Mouse (Mus musculus) T-helper 17 cell (primary cell): Measurements from ENCODE around the gene Tpo.

Experiments
- in situ Hi-C, 2 experiments: fragments of 300-600 bp; cut with MboI, MseI; formaldehyde crosslinking; loops; 1 replicate in 1 of 2; 2 replicates in 1 of 2; pipeline ENCODE4 v1.15.1; 2025; ENCODE audit warnings: high pct_unique_total_duplicates in 2 of 2

Gene Tpo

DNA sequence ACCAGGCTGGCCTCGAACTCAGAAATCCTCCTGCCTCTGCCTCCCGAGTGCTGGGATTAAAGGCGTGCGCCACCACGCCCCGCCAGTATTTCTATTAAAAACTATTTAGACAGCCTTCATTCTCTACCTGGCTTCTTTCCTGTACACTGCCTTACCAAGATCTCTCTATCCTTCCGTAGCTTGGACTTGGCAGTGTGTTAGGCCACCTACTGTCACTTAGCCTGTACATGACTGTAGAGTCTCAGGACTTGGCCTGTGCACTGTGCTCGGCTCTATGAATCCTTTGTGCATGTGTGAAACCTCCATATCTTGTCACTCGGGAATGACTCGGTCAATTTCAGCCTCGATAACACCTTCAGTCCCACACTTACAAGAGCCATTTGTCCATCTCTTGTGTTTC, 55.4 kb downstream of the Tpo start:
- in situ Hi-C loops = no loop called here

DNA sequence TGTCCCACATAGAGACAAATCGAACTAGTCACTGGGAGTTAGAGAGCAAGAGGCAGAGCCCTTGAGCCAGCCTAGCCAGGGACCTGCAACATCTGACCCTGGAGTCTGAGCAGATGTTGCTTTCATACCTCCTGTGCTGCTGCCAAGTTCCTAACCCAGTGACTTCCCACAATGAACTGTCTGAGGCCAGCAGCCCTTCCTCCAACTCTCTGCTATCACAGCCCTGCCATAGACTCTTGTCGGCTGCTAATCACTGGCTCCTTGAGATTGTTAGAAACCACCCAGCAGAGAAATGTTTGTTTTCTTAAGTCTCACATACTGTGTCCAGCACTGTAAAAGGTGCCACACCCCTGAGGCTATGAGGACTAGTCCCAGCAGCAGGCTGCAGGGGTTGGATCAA, 56.1 kb downstream of the Tpo start:
- in situ Hi-C loops = no loop called here

GRCm38 (mm10) chr12:30069321-30069720, 63.1 kb downstream of the Tpo start:
- in situ Hi-C loops = no loop called here

DNA sequence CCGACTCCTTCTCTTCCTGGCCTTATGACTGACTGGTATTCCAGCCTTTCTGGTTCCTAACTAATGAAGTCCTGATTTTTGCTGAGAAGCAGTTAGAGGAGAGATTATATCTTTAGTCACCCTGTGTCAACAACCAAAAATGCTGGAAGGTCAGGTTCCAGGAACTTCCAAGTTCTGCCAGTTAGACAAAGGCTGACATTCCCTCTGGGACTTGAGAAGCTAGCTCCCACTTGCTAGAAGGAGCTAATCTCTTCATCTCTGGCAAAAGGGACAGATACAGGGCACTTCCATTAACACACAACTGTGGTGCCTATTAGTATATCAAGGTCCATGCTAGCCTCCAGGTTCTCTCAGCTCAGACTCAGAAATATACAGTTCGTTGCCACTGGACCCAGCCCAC, 64.6 kb downstream of the Tpo start:
- in situ Hi-C loops = no loop called here

- in situ Hi-C loops = loop anchor here in 1 of 2 experiments (5.0 kb wide), 1 partner anchor 510 kb away; no protein-coding TSS in a partner anchor
Observed at GRCm38 (mm10) chr12:30062118-30062505, 70.3 kb downstream of the Tpo start.

DNA sequence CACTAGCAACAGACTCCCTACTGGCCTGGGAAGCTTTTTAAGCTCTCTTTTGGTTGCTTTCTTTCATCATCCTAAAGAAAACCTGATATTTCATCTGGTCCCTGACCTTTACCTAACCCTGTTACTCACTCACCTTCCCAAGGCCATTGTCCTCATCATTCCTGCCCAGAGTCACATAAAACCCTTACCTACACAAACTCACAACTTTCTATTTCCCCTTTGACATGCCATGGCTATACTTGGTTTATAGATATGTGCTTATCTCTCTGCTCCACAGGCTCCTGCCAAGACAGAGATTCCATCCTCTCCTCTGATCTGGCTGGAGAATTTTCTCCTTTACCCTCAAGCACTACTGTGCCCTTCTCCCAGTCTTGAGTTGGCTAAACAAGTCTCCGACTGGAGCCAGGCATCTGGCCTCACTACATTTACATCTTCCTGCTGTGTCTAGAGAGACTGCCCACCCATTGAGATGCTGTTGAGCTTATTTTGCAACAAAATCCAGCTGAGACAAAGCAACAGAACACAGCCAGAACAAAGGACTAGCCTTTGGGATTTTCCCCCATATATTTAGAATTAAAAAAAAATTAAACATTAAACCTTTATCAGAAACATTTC, 70.8 kb downstream of the Tpo start:
- in situ Hi-C loops = loop anchor here in 1 of 2 experiments (5.0 kb wide), 1 partner anchor 511 kb away; no protein-coding TSS in a partner anchor

GRCm38 (mm10) chr12:30058044-30058443, 74.4 kb downstream of the Tpo start:
- in situ Hi-C loops = no loop called here

- in situ Hi-C loops = no loop called here
Observed at GRCm38 (mm10) chr12:30054761-30055540, 77.5 kb downstream of the Tpo start.

DNA sequence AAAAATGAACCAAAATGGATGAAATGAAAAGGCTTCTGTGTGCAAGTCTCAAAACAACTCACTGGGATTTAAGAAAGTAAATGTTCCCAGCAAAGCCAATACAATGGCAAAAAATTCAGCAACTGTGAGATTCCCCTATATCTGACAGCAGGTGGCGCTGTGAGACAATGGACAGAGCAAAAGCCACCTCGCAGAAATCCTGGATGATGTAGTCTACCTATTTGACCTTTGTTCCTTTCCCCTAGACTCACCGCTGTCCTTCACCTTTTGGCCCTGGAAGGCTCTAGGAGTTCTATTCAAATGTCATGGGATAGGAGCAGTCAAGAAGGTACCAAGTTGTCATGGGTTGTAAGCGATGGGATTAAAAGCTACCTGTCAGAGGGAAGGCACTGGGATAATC, 82.2 kb downstream of the Tpo start:
- in situ Hi-C loops = no loop called here

DNA sequence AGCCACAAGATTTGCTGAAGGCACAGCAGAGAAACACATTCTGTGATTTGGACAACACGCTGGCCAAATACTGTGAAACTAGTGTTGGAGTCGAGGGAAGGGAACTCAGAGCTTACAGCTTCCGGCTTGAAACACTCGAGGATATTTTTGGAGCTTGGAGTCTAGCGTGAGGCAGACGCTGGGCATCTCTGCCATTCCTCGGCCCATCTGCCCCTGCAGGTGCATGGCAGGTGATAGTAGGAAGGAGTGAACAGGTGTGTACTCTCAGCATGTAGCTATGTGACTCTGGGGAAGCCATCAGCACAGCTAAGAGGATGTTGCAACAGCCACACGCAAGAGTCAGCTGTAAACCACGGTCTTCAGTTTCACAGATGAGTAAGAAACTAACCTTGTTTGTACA, 82.6 kb downstream of the Tpo start:
- in situ Hi-C loops = loop anchor here in 1 of 2 experiments (10.0 to 25.0 kb wide), 2 partner anchors 525 to 1463 kb away; partner anchors contain the start of gene Allc

GRCm38 (mm10) chr12:30048848-30049247, 83.6 kb downstream of the Tpo start:
- in situ Hi-C loops = loop anchor here in 1 of 2 experiments (10.0 to 25.0 kb wide), 2 partner anchors 526 to 1462 kb away; partner anchors contain the start of gene Allc

DNA sequence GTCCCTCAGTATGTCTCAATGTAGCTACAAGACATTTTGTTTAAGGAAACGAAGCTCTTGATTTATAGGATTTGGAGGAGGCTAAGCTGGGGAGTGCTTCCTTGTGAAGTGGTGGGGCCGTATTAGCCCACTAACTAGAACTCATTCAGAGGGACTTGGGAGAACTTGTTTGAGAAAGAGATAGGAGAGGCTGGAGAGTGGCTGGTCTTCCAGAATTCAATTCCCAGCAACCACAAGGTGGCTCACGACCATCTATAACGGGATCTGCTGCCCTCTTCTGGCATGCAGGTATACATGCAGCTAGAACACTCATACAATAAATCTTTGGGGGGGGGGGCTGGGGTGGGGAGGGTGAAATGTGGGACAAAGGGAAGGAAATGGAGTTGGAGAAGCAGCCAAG, 92.3 kb downstream of the Tpo start:
- in situ Hi-C loops = loop anchor here (5.0 to 25.0 kb wide), 3 partner anchors 535 to 1453 kb away; partner anchors contain the start of gene Allc (in 1 of the 2)

- in situ Hi-C loops = loop anchor here (5.0 to 25.0 kb wide), 2 partner anchors 672 to 1452 kb away; partner anchors contain the start of gene Allc (in 1 of the 2)
Observed at GRCm38 (mm10) chr12:30039565-30039964, 92.9 kb downstream of the Tpo start.

GRCm38 (mm10) chr12:30036569-30037055, 95.8 kb downstream of the Tpo start:
- in situ Hi-C loops = loop anchor here (5.0 to 25.0 kb wide), 2 partner anchors 669 to 1449 kb away; partner anchors contain the start of gene Allc (in 1 of the 2)

- in situ Hi-C loops = loop anchor here (5.0 to 25.0 kb wide), 2 partner anchors 669 to 1449 kb away; partner anchors contain the start of gene Allc (in 1 of the 2)
Observed at GRCm38 (mm10) chr12:30035841-30036568, 96.4 kb downstream of the Tpo start.

- in situ Hi-C loops = loop anchor here (5.0 to 25.0 kb wide), 2 partner anchors 668 to 1448 kb away; partner anchors contain the start of gene Allc (in 1 of the 2)
Observed at GRCm38 (mm10) chr12:30035406-30035805, 97.0 kb downstream of the Tpo start.

GRCm38 (mm10) chr12:30034681-30035080, 97.7 kb downstream of the Tpo start:
- in situ Hi-C loops = loop anchor here (5.0 to 25.0 kb wide), 2 partner anchors 667 to 1447 kb away; partner anchors contain the start of gene Allc (in 1 of the 2)

DNA sequence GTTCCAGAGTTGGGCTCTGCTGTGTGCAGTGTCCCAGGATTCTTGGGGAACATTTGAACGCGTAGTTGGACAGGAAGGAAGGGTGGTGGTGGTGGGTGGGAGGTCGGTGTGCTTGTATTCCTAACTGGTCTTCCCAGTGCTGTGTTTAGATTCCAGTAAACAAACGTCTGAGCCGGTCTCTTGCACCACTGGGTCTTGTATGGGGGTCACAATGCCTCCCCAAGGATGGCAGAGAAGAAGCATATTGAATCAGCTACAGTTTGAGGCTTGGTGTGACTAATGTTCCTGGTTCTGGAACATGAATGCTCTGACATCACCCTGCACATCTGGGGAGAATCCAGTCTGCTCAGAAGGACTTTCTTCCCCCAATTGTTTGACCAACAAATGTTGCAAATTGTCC, 101.9 kb downstream of the Tpo start:
- in situ Hi-C loops = loop anchor here in 1 of 2 experiments (25.0 kb wide), 1 partner anchor 1443 kb away; the partner anchor contains the start of gene Allc

- in situ Hi-C loops = loop anchor here in 1 of 2 experiments (25.0 kb wide), 1 partner anchor 1442 kb away; the partner anchor contains the start of gene Allc
Observed at GRCm38 (mm10) chr12:30029111-30029510, 103.3 kb downstream of the Tpo start.

DNA sequence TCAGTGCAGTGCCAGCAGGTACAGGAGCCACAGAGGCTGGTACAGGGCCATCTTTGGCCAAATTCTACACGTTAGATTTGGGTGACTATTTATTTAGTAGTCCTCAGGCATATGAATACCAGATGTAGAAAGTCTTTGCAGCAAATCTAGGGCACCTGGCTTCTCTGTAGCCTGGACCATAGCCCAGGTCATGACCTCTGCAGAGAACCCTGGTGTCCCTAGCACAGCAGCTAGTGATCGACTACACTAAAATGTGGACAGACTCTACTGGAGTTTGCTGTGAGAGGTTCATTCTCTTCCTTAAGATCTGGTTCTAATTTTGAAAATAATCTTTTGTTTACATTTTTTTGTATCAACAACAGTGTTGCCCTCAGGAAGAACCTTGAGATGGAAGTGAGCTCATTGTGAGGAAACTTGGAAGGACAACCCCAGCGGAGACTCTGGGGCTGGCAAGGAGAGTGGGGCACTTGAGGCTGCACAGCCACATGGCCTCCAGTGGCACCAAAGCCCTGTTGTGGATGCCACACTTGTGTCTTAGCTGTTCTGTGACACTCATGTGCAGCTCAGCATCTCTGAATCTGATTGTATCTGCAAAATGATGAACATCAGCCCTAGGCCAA, 104.6 kb downstream of the Tpo start:
- in situ Hi-C loops = loop anchor here in 1 of 2 experiments (25.0 kb wide), 1 partner anchor 1441 kb away; the partner anchor contains the start of gene Allc
